Mouse (Mus musculus): ENCODE data around the gene Zmym4. TPM values are rescaled to one million over a fixed set of nuclear protein-coding genes. Genes with fewer than 3 reads are reported as not detected.

Zmym4 gene
- polyA plus RNA-seq, 1 experiment, result 17.1 TPM

- Histone ChIP-seq H3K4me1 (ENCODE audit: control insufficient read depth, insufficient read depth, low read length) (no peaks in the 10 kb centered on the region), H3K27me3 (ENCODE audit: control insufficient read depth, insufficient read depth, low read length) (no peaks in the 10 kb centered on the region), H3K4me3 (ENCODE audit: control insufficient read depth, low read depth, low read length) (no peak overlapping the region), H3K36me3 (ENCODE audit: control insufficient read depth, insufficient read depth, low read length) (no peaks in the 10 kb centered on the region), H3K27ac (ENCODE audit: control insufficient read depth, insufficient read depth, low read depth, low read length) (no peak overlapping the region)
- no peak for TF ChIP-seq CTCF (IDR thresholded peaks at IDR 0.05; ENCODE audit: control insufficient read depth, insufficient read depth, insufficient replicate concordance, low read depth, low read length)
- TF ChIP-seq POLR2A (IDR thresholded peaks at IDR 0.05; ENCODE audit: control insufficient read depth, low read depth, low read length), result no peak
Measured at GRCm38 (mm10) chr4:126861514-126862266, 106.2 kb downstream of the Zmym4 start.

GRCm38 (mm10) chr4:126860268-126860986, 107.5 kb downstream of the Zmym4 start:
- Histone ChIP-seq H3K36me3 (ENCODE audit: control insufficient read depth, insufficient read depth, low read length) (no peaks in the 10 kb centered on the region; the same call in 1 of the 2 replicates), H3K27ac (ENCODE audit: control insufficient read depth, insufficient read depth, low read depth, low read length) (no peak overlapping the region; the same call in 1 of the 2 replicates), H3K4me3 (ENCODE audit: control insufficient read depth, low read depth, low read length) (no peak overlapping the region), H3K27me3 (ENCODE audit: control insufficient read depth, insufficient read depth, low read length) (no peaks in the 10 kb centered on the region), H3K4me1 (ENCODE audit: control insufficient read depth, insufficient read depth, low read length) (no peaks in the 10 kb centered on the region)
- TF ChIP-seq CTCF (IDR thresholded peaks at IDR 0.05; ENCODE audit: control insufficient read depth, insufficient read depth, insufficient replicate concordance, low read depth, low read length), result no peak
- TF ChIP-seq POLR2A (IDR thresholded peaks at IDR 0.05; ENCODE audit: control insufficient read depth, low read depth, low read length), result no peak

GRCm38 (mm10) chr4:126852971-126853370, 115.0 kb downstream of the Zmym4 start:
- peak overlapping the region; percentile 35 for H3K4me3 ChIP-seq (ENCODE audit: control insufficient read depth, low read depth, low read length)
- peaks cover 4% of the 10 kb centered on the region for H3K36me3 ChIP-seq (ENCODE audit: control insufficient read depth, insufficient read depth, low read length)
- no peak for TF ChIP-seq CTCF (IDR thresholded peaks at IDR 0.05; ENCODE audit: control insufficient read depth, insufficient read depth, insufficient replicate concordance, low read depth, low read length)
- no peak for TF ChIP-seq POLR2A (IDR thresholded peaks at IDR 0.05; ENCODE audit: control insufficient read depth, low read depth, low read length)
- no peak overlapping the region for H3K27ac ChIP-seq (ENCODE audit: control insufficient read depth, insufficient read depth, low read depth, low read length)
- H3K27me3 ChIP-seq (ENCODE audit: control insufficient read depth, insufficient read depth, low read length), result no peaks in the 10 kb centered on the region
- H3K4me1 ChIP-seq (ENCODE audit: control insufficient read depth, insufficient read depth, low read length), result no peaks in the 10 kb centered on the region

- H3K36me3 ChIP-seq (ENCODE audit: control insufficient read depth, insufficient read depth, low read length), result peaks cover 4% of the 10 kb centered on the region
- H3K4me3 ChIP-seq (ENCODE audit: control insufficient read depth, low read depth, low read length), result peak overlapping the region; percentile 74
Measured at GRCm38 (mm10) chr4:126850778-126851080, 117.2 kb downstream of the Zmym4 start.

GRCm38 (mm10) chr4:126850019-126850777, 117.7 kb downstream of the Zmym4 start:
- no peaks in the 10 kb centered on the region for H3K4me1 ChIP-seq (ENCODE audit: control insufficient read depth, insufficient read depth, low read length)
- H3K27me3 ChIP-seq (ENCODE audit: control insufficient read depth, insufficient read depth, low read length), result no peaks in the 10 kb centered on the region
- H3K4me3 ChIP-seq (ENCODE audit: control insufficient read depth, low read depth, low read length), result peak overlapping the region; percentile 74
- peaks cover 4% of the 10 kb centered on the region for H3K36me3 ChIP-seq (ENCODE audit: control insufficient read depth, insufficient read depth, low read length)
- no peak for TF ChIP-seq CTCF (IDR thresholded peaks at IDR 0.05; ENCODE audit: control insufficient read depth, insufficient read depth, insufficient replicate concordance, low read depth, low read length)
- peak; percentile 36; the same call in 1 of the 2 replicates for TF ChIP-seq POLR2A (IDR thresholded peaks at IDR 0.05; ENCODE audit: control insufficient read depth, low read depth, low read length)
- peak overlapping the region; percentile 79 for H3K27ac ChIP-seq (ENCODE audit: control insufficient read depth, insufficient read depth, low read depth, low read length)

More at GRCm38 (mm10) chr4:126850778-126851080, 117.2 kb downstream of the Zmym4 start:
- peak overlapping the region; percentile 25 for H3K27ac ChIP-seq (ENCODE audit: control insufficient read depth, insufficient read depth, low read depth, low read length)
- TF ChIP-seq POLR2A (IDR thresholded peaks at IDR 0.05; ENCODE audit: control insufficient read depth, low read depth, low read length) (no peak), CTCF (IDR thresholded peaks at IDR 0.05; ENCODE audit: control insufficient read depth, insufficient read depth, insufficient replicate concordance, low read depth, low read length) (no peak)
- no peaks in the 10 kb centered on the region for H3K4me1 ChIP-seq (ENCODE audit: control insufficient read depth, insufficient read depth, low read length)
- H3K27me3 ChIP-seq (ENCODE audit: control insufficient read depth, insufficient read depth, low read length), result no peaks in the 10 kb centered on the region

GRCm38 (mm10) chr4:126846971-126847370, 121.0 kb downstream of the Zmym4 start:
- Histone ChIP-seq H3K4me3 (ENCODE audit: control insufficient read depth, low read depth, low read length) (no peak overlapping the region), H3K36me3 (ENCODE audit: control insufficient read depth, insufficient read depth, low read length) (peaks cover 4% of the 10 kb centered on the region), H3K27ac (ENCODE audit: control insufficient read depth, insufficient read depth, low read depth, low read length) (no peak overlapping the region), H3K4me1 (ENCODE audit: control insufficient read depth, insufficient read depth, low read length) (no peaks in the 10 kb centered on the region), H3K27me3 (ENCODE audit: control insufficient read depth, insufficient read depth, low read length) (no peaks in the 10 kb centered on the region)
- no peak for TF ChIP-seq POLR2A (IDR thresholded peaks at IDR 0.05; ENCODE audit: control insufficient read depth, low read depth, low read length)
- no peak for TF ChIP-seq CTCF (IDR thresholded peaks at IDR 0.05; ENCODE audit: control insufficient read depth, insufficient read depth, insufficient replicate concordance, low read depth, low read length)

- H3K36me3 ChIP-seq (ENCODE audit: control insufficient read depth, insufficient read depth, low read length), result peaks cover 7% of the 10 kb centered on the region
- no peaks in the 10 kb centered on the region for H3K27me3 ChIP-seq (ENCODE audit: control insufficient read depth, insufficient read depth, low read length)
- TF ChIP-seq POLR2A (IDR thresholded peaks at IDR 0.05; ENCODE audit: control insufficient read depth, low read depth, low read length) (no peak), CTCF (IDR thresholded peaks at IDR 0.05; ENCODE audit: control insufficient read depth, insufficient read depth, insufficient replicate concordance, low read depth, low read length) (no peak)
Measured at GRCm38 (mm10) chr4:126845664-126846063, 122.3 kb downstream of the Zmym4 start.

More at GRCm38 (mm10) chr4:126845664-126846063, 122.3 kb downstream of the Zmym4 start:
- no peaks in the 10 kb centered on the region for H3K4me1 ChIP-seq (ENCODE audit: control insufficient read depth, insufficient read depth, low read length)
- no peak overlapping the region for H3K4me3 ChIP-seq (ENCODE audit: control insufficient read depth, low read depth, low read length)
- no peak overlapping the region for H3K27ac ChIP-seq (ENCODE audit: control insufficient read depth, insufficient read depth, low read depth, low read length)

Data from testis, adult 2 months (tissue).